Mouse (Mus musculus) CD4-positive helper T cell, adult 2 months (primary cell): Measurements from ENCODE around the gene Mob3c.

ENCODE experiments used
- DNase-seq: peaks from one replicate; pipeline ENCODE4 v3.0.0-alpha.2; 2012; ENCODE audit warnings: low read depth, missing footprints, low spot score

Gene Mob3c

DNA sequence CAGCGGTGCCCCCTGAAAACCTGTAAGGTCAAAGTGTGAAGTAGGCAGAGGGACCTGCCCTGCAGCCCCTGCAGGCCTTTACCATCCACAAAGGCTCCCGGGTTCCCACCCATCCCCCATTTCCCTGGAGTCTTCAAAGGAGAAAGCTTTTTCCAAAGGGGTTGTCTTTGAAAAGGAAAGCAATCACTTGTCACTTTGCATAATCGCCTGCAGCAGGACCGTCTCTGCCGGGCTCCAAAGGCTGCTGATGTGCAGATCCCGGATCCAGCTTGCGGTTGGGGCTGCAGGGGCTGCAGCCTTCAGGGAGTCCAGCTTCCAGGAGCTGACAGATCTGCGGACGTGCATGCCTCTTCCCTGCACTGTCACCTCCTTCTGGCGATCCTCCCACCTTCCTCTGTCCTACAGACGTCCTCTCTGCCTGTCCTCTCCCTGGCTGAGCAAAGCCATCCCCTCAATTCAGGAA lies 50.4 kb downstream of the Mob3c start:
- DNase-seq: no peak

DNA sequence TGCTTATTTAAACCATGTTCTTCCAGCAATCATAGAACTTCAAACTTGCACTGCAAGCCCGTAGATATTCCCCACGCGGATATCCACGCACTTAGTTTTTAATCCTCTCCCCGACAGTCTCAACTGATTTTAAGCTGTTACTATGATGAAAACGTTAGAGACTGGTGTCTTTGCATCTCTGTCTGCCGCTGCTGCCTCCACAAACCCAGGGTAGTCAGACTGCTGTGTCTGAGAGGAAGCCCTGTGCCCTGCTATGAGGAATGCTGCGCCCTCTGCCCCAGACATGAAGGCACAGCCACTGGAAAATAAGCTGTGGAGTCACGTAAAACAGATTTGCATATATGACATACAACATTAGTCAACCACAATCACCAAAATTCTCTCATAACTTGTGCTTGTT lies 50.9 kb downstream of the Mob3c start:
- DNase-seq: no peak

DNA sequence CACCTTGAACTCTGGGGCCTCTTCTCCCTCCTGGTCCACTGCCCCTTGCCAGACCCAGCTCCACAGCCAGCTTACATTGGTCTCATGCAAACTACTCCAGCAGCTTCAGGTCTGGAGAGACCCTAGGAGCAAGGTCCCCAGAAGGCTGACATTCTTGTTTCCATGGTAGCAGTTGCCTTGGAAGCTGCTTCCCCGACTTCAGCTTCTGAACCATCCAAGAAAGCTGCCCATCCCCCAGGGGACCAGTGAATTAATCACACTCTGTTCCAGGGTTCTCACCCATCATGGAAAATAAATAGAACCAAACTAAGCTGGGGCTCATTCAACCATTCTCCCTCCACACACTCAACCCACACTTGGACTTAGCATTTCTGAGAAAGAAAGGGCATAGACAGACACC lies 53.3 kb downstream of the Mob3c start:
- DNase-seq: no peak

DNA sequence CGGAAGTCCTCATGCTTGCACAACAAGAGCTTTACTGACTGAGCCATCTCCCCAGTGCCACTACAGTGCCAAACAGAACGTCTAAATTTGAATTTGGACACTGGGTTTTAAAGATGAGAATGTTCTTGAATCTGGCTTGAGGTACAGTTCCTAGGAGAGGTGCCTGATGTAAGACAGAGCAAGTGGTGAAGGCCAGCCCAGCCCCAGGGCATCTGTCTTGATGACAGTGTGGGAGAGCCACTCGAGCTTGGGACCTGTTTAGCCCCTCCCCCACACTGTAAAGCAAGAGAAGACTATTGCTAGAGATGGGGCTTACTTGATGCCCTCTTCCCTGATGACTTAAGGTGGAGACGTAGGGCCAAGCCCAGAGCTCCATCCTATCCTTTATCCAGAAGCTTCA lies 54.3 kb downstream of the Mob3c start:
- no peak for DNase-seq

DNA sequence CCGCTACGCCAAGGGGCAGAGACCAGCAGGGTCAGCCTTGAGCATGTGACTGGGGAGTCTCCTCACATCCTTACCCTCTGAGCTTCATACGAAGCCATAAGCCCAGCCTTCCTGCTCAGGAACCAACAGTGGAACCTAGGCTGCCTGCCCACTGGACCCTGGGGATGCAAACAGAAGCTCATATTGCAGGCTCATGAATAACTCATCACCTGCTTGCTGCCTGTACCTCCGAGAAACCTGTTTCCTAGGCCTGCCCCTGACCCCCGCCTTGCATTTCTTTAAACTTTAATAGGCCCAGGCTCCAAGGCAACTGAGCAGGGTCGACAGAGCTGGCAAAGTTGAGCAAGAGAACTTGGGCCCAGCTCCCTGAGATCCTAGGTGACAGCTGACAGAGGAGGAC lies 56.1 kb downstream of the Mob3c start, which contains the start of gene Kncn:
Gene Kncn, plus strand, starts transcription at position 379 of the 400 bp plus-strand sequence.
- DNase-seq: no peak
